Mouse (Mus musculus): ENCODE data around the gene Mrps11. TPM values are rescaled to one million over a fixed set of nuclear protein-coding genes. Genes with fewer than 3 reads are reported as not detected.

Gene Mrps11
- total and polyA plus RNA-seq, 3 experiments = 38.0 to 40.6 (median 40.5) TPM

DNA sequence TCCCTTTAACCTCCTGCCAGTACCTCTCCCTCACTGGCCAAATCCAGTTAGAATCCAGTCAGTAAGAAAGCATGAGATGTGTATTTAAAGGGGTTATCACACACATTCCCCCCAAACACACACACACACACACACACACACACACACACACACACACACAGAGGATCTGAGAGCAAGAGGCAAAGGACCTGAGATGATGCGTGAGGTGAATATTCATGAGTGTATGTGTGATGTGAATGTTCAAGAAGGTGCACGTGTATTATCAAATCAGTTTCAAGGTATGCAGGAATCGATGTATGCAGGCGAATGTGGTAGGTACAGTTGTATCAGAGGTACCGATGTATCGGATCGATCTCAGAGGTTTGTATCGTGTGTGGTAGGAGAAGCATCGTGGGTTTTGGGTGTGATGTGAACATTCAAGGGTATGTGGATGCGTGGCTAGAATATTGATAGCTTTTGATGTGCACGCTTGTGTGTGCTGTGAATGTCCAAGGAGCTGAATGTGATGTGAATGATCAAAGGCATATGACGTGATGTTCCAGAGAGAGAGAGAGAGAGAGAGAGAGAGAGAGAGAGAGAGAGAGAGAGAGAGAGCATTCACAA lies 14.9 kb upstream of the Mrps11 start:
- Histone ChIP-seq H3K9ac (ENCODE audit: low read depth, low read length) (no peak overlapping the region), H3K27ac (no peak overlapping the region), H3K36me3 (ENCODE audit: control insufficient read depth, insufficient read depth, low read length) (no peaks in the 10 kb centered on the region), H3K79me2 (replicated peaks; ENCODE audit: control insufficient read depth, insufficient read depth, low read length) (no peaks in the 10 kb centered on the region), H3K4me1 (ENCODE audit: control insufficient read depth, insufficient read depth, low read length) (no peaks in the 10 kb centered on the region), H3K27me3 (ENCODE audit: control insufficient read depth, insufficient read depth, low read length) (no peaks in the 10 kb centered on the region), H3K4me3 (no peak overlapping the region)
- intact Hi-C loops (cut with DNase I) = loop anchor here (2.0 kb wide), 1 partner anchor 55 kb away; no protein-coding TSS in a partner anchor
- WGBS = 83% methylated on average over 12 of the region's 12 CpGs
- no peak for DNase-seq
- TF ChIP-seq POLR2A (IDR thresholded peaks at IDR 0.05; ENCODE audit: insufficient read depth, low read depth, low read length) = no peak
- TF ChIP-seq CTCF (IDR thresholded peaks at IDR 0.05) = no peak
- TF ChIP-seq EP300 (IDR thresholded peaks at IDR 0.05; ENCODE audit: insufficient read depth, low read depth, low read length) = no peak

DNA sequence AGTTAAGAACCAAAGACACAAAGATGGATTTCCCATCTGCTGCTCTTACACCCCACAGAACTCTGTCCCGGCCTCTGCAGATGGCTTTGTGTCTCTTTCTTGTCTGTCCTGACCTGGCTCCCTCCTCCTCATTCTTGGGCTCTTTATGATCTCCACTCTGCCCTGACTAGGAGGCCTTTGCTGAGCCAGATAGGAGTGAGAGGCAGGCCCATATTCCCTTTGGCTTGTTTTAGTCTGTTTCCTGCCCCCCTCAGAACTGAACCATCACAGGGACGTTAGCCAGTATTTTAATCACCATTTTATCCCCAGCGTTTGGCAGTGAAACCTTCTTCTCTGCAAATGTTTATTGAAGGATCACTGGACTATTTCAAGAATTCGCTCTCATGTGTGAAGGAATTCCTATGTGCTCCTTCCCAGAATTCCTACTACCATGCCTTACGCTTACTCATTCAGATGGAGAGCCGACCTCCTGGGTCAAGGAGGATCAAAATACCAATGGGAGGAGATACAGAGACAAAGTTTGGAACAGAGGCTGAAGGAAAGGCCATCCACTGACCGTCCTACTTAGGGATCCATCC lies 13.8 kb upstream of the Mrps11 start:
- 47% methylated on average over 7 of the region's 7 CpGs for WGBS
- Histone ChIP-seq H3K36me3 (ENCODE audit: control insufficient read depth, insufficient read depth, low read length) (no peaks in the 10 kb centered on the region), H3K79me2 (replicated peaks; ENCODE audit: control insufficient read depth, insufficient read depth, low read length) (no peaks in the 10 kb centered on the region), H3K27me3 (ENCODE audit: control insufficient read depth, insufficient read depth, low read length) (no peaks in the 10 kb centered on the region), H3K27ac (no peak overlapping the region), H3K4me1 (ENCODE audit: control insufficient read depth, insufficient read depth, low read length) (no peaks in the 10 kb centered on the region), H3K4me3 (no peak overlapping the region), H3K9ac (ENCODE audit: low read depth, low read length) (no peak overlapping the region)
- intact Hi-C loops (cut with DNase I) = no loop called here
- no peak for DNase-seq
- TF ChIP-seq EP300 (IDR thresholded peaks at IDR 0.05; ENCODE audit: insufficient read depth, low read depth, low read length) (no peak), CTCF (IDR thresholded peaks at IDR 0.05) (no peak), POLR2A (IDR thresholded peaks at IDR 0.05; ENCODE audit: insufficient read depth, low read depth, low read length) (no peak)

DNA sequence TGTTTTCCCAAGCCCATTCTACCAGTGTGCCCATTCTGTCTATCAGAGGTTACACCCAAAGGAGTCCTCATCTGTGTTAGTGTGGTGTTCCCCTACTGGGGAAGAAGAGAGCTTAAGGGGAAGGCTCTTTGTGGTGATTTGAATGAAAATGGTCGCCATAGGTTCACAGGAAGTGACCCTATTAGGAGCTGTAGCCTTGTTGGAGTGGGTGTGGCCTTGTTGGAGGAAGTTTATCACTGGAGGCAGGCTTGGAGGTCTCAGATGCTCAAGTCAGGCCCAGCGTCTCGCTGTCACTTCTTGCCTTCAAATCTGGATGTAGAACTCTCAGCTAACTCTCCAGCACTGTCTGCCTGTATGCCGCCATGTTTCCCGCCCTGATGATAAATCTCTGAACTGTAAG lies 12.0 kb upstream of the Mrps11 start:
- TF ChIP-seq CTCF (IDR thresholded peaks at IDR 0.05) (no peak), EP300 (IDR thresholded peaks at IDR 0.05; ENCODE audit: insufficient read depth, low read depth, low read length) (no peak), POLR2A (IDR thresholded peaks at IDR 0.05; ENCODE audit: insufficient read depth, low read depth, low read length) (no peak)
- no peaks in the 10 kb centered on the region for H3K27me3 ChIP-seq (ENCODE audit: control insufficient read depth, insufficient read depth, low read length)
- H3K27ac ChIP-seq = no peak overlapping the region
- no peak overlapping the region for H3K9ac ChIP-seq (ENCODE audit: low read depth, low read length)
- no peaks in the 10 kb centered on the region for H3K36me3 ChIP-seq (ENCODE audit: control insufficient read depth, insufficient read depth, low read length)
- no peaks in the 10 kb centered on the region for H3K79me2 ChIP-seq (replicated peaks; ENCODE audit: control insufficient read depth, insufficient read depth, low read length)
- intact Hi-C loops (cut with DNase I) = no loop called here
- 86% methylated on average over 5 of the region's 5 CpGs for WGBS
- H3K4me3 ChIP-seq = no peak overlapping the region
- H3K4me1 ChIP-seq (ENCODE audit: control insufficient read depth, insufficient read depth, low read length) = no peaks in the 10 kb centered on the region
- no peak for DNase-seq

DNA sequence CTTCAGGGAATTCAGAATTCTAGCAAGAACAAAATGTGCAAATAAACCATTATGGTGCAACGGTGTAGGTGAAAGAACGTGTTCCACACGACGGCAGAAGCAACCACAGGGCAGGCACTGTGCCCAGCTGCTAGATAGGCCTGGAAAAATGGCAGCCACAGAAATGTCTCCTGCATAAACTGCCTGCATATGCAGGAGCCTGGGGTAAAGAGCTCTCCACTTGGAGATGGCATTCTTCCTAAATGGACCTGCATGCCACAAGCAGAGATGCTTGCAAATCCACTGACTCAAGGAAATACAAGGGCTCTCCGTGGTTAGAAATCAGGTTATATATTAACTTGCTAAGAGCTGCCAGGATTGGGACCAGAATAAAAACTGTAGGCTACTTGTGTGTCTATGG lies 4.2 kb upstream of the Mrps11 start:
- no peak overlapping the region for H3K9ac ChIP-seq (ENCODE audit: low read depth, low read length)
- H3K27me3 ChIP-seq (ENCODE audit: control insufficient read depth, insufficient read depth, low read length) = no peaks in the 10 kb centered on the region
- no peaks in the 10 kb centered on the region; the same call in 1 of the 2 replicates for H3K79me2 ChIP-seq (replicated peaks; ENCODE audit: control insufficient read depth, insufficient read depth, low read length)
- no peaks in the 10 kb centered on the region for H3K36me3 ChIP-seq (ENCODE audit: control insufficient read depth, insufficient read depth, low read length)
- intact Hi-C loops (cut with DNase I) = no loop called here
- H3K4me1 ChIP-seq (ENCODE audit: control insufficient read depth, insufficient read depth, low read length) = no peaks in the 10 kb centered on the region
- no peak for DNase-seq
- H3K4me3 ChIP-seq = no peak overlapping the region
- TF ChIP-seq EP300 (IDR thresholded peaks at IDR 0.05; ENCODE audit: insufficient read depth, low read depth, low read length) = no peak
- TF ChIP-seq CTCF (IDR thresholded peaks at IDR 0.05) = no peak
- TF ChIP-seq POLR2A (IDR thresholded peaks at IDR 0.05; ENCODE audit: insufficient read depth, low read depth, low read length) = no peak
- WGBS = 91% methylated on average over 5 of the region's 5 CpGs
- H3K27ac ChIP-seq = no peak overlapping the region

DNA sequence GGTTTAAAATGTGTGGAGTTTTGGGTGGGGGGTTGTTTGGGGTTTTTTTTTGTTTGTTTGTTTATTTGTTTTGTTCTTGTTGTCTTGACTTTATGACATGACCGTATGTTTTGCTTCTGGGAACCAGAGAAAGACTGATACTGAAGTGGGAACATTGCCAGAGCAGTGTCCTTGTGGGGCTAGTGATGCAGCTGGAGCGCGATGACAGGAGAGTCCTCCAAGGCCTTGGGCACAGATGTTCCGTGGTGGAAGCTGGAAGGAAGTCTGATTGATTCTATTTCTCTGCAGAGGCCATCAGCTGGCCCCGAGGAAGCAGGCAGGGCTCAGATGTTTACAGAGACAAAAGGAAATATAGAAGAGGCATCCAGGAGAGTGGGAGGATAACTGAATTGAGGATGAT lies 3.0 kb downstream of the Mrps11 start:
- WGBS = 34% methylated on average over 5 of the region's 5 CpGs

DNA sequence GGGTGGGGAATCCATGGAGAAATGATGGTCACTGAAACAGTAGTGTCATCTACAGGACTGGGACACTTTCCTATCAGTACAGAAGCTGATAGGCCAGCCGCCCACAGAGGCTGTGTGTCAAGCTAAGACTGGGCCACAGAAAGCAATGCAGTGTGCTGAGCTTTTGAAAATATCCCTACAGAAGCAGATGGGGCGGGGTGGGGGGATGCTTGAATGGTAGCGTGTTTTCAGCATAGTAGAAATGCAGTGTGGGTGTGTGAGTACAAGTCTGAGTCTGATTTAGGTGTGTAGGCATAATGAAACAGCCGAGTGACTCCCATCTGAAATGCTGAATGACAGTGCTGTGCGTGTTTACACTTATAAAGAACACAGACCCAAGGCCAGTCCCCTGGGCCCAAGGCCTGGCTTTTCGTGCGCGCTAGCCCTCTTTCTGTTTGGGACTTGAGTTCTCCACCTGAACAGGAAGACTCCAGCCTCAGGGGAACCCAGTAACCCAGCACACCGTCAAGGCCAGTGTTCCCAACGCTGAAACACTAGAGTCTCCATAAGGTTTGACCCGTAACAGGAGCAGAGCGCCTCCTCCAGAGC lies 5.0 kb downstream of the Mrps11 start:
- Histone ChIP-seq H3K9ac (ENCODE audit: low read depth, low read length) (no peak overlapping the region), H3K4me3 (no peak overlapping the region), H3K27ac (no peak overlapping the region), H3K4me1 (ENCODE audit: control insufficient read depth, insufficient read depth, low read length) (no peaks in the 10 kb centered on the region), H3K27me3 (ENCODE audit: control insufficient read depth, insufficient read depth, low read length) (no peaks in the 10 kb centered on the region), H3K36me3 (ENCODE audit: control insufficient read depth, insufficient read depth, low read length) (no peaks in the 10 kb centered on the region), H3K79me2 (replicated peaks; ENCODE audit: control insufficient read depth, insufficient read depth, low read length) (no peaks in the 10 kb centered on the region; the same call in 1 of the 2 replicates)
- TF ChIP-seq CTCF (IDR thresholded peaks at IDR 0.05) = no peak
- no peak for TF ChIP-seq POLR2A (IDR thresholded peaks at IDR 0.05; ENCODE audit: insufficient read depth, low read depth, low read length)
- no peak for TF ChIP-seq EP300 (IDR thresholded peaks at IDR 0.05; ENCODE audit: insufficient read depth, low read depth, low read length)
- intact Hi-C loops (cut with DNase I) = no loop called here
- 81% methylated on average over 12 of the region's 12 CpGs for WGBS
- DNase-seq = no peak

More for the DNA sequence above, 3.0 kb downstream of the Mrps11 start:
- Histone ChIP-seq H3K4me3 (no peak overlapping the region), H3K4me1 (ENCODE audit: control insufficient read depth, insufficient read depth, low read length) (no peaks in the 10 kb centered on the region), H3K36me3 (ENCODE audit: control insufficient read depth, insufficient read depth, low read length) (no peaks in the 10 kb centered on the region), H3K79me2 (replicated peaks; ENCODE audit: control insufficient read depth, insufficient read depth, low read length) (no peaks in the 10 kb centered on the region; the same call in 1 of the 2 replicates), H3K27ac (no peak overlapping the region), H3K27me3 (ENCODE audit: control insufficient read depth, insufficient read depth, low read length) (no peaks in the 10 kb centered on the region), H3K9ac (ENCODE audit: low read depth, low read length) (no peak overlapping the region)
- intact Hi-C loops (cut with DNase I) = no loop called here
- no peak for DNase-seq
- no peak for TF ChIP-seq EP300 (IDR thresholded peaks at IDR 0.05; ENCODE audit: insufficient read depth, low read depth, low read length)
- no peak for TF ChIP-seq POLR2A (IDR thresholded peaks at IDR 0.05; ENCODE audit: insufficient read depth, low read depth, low read length)
- TF ChIP-seq CTCF (IDR thresholded peaks at IDR 0.05) = no peak

All from heart, adult 2 months (tissue).